Mouse (Mus musculus): ENCODE results near the gene Caln1.

GRCm38 (mm10) chr5:130812556-130812955 lies 443.3 kb downstream of the Caln1 start:
- TF ChIP-seq CTCF (IDR thresholded peaks at IDR 0.05) = no peak
- no peak for TF ChIP-seq EP300 (IDR thresholded peaks at IDR 0.05)
